Mouse (Mus musculus): ENCODE data around the gene Tcl1b1.
"Not testable (repeated sequence)": the region's sequence is repeated elsewhere in the genome, so short reads cannot be mapped to it uniquely, and the experiment has no call there.

Tcl1b1 gene

GRCm38 (mm10) chr12:105199684-105200497, 40.4 kb downstream of the Tcl1b1 start:
- not testable (repeated sequence) for DNase-seq (ENCODE audit: low read depth)

GRCm38 (mm10) chr12:105201657-105202056, 42.2 kb downstream of the Tcl1b1 start, which contains the start of gene Tcl1b4:
Gene Tcl1b4 (plus strand): TSS chr12:105201957.
- DNase-seq (ENCODE audit: low read depth) = not testable (repeated sequence)

- no peak for DNase-seq (ENCODE audit: low read depth)
These were observed 47.6 kb downstream of the Tcl1b1 start for GRCm38 (mm10) chr12:105207071-105207470.

GRCm38 (mm10) chr12:105208441-105208840, 49.0 kb downstream of the Tcl1b1 start:
- no peak for DNase-seq (ENCODE audit: low read depth)

GRCm38 (mm10) chr12:105209231-105209630, 49.7 kb downstream of the Tcl1b1 start:
- no peak for DNase-seq (ENCODE audit: low read depth)

All from fibroblast of lung, adult 2 months (primary cell).